Mouse (Mus musculus) neural tube, embryonic 14.5 days (tissue): ENCODE measurements around the gene Olfr273. TPM values are rescaled to one million over a fixed set of nuclear protein-coding genes. Genes with fewer than 3 reads are reported as not detected.
"Not testable (repeated sequence)": the region's sequence is repeated elsewhere in the genome, so short reads cannot be mapped to it uniquely, and the experiment has no call there.

ENCODE experiments used
- ATAC-seq: fragments of 200-750 bp; cut with Nextera tagmentation; 2 replicates; pipeline ENCODE4 v1.8.0; 2017; ENCODE audit warnings: low read depth, mild to moderate bottlenecking, moderate TSS enrichment, moderate library complexity
- H3K27ac ChIP-seq: fragments of 300-500 bp; sonication (generic); 2 replicates; pipeline ENCODE4 v1.5.1; 2014; ENCODE audit warnings: low read depth, mild to moderate bottlenecking, control low read depth, low read length, moderate library complexity, mixed read lengths
- H3K27me3 ChIP-seq: fragments of 300-500 bp; sonication (generic); 2 replicates; pipeline ENCODE4 v1.6.1; 2014; ENCODE audit warnings: low read length; ENCODE audit not compliant: control insufficient read depth, insufficient read depth
- H3K36me3 ChIP-seq: fragments of 300-500 bp; sonication (generic); 2 replicates; pipeline ENCODE4 v1.6.1; 2014; ENCODE audit warnings: low read length, mixed read lengths; ENCODE audit not compliant: control insufficient read depth, insufficient read depth
- H3K4me1 ChIP-seq: fragments of 300-500 bp; sonication (generic); 2 replicates; pipeline ENCODE4 v1.6.1; 2014; ENCODE audit warnings: low read length; ENCODE audit not compliant: control insufficient read depth, insufficient read depth
- H3K4me2 ChIP-seq: fragments of 300-500 bp; sonication (generic); 2 replicates; pipeline ENCODE4 v1.6.1; 2014; ENCODE audit warnings: mild to moderate bottlenecking, low read depth, low read length, control low read depth
- H3K4me3 ChIP-seq: fragments of 300-500 bp; sonication (generic); 2 replicates; pipeline ENCODE4 v1.5.1; 2014; ENCODE audit warnings: low read depth, low read length, control low read depth, mixed read lengths
- H3K9ac ChIP-seq: fragments of 300-500 bp; sonication (generic); replicated peaks from 2 replicates; pipeline ENCODE4 v1.6.1; 2014; ENCODE audit warnings: low read depth, mild to moderate bottlenecking, control low read depth, low read length, mixed read lengths
- H3K9me3 ChIP-seq: fragments of 300-500 bp; sonication (generic); 2 replicates; pipeline ENCODE4 v1.6.1; 2016; ENCODE audit warnings: low read length; ENCODE audit not compliant: control insufficient read depth
- WGBS: fragments of 180-500 bp; shearing (Covaris S2); extraction: QIAGEN DNeasy Blood & Tissue Kit; methylation state at CpG from one replicate; pipeline ENCODE4 v1.1.7; 2014; 5-methylcytosine and 5-hydroxymethylcytosine counted together
- polyA plus RNA-seq: library from polyadenylated mRNA; unstranded; fragments of >200 nt; fragmentation: Nextera tagmentation; extraction: Ambion mirVana; gene quantifications from 2 replicates; pipeline ENCODE4 v1.2.1, GENCODE M21; 2014

Gene Olfr273
- not detected in 2 replicates for polyA plus RNA-seq

DNA sequence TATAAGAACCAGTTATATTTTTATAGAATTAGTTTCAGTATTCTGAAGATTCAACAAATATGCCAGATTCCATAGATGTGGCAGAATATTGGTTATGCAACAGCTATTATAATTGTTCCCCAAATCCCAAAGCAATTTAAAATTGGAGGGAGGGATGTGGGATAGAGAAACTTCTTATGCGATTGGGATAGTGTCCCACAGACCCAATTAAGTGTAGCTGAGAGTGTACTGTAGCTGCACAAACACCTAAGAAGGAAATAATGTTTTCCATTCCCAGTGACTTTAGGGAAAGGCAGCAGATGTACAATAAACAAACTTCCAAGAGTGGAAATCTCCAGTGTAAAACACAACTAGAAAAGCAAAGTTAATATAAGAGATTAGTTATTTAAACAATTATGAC is at the start of gene Olfr273:
Gene Olfr273, minus strand, starts transcription at position 101 of the 400 bp plus-strand sequence.
- Histone ChIP-seq H3K9ac (no peak within 1 kb of the TSS), H3K4me2 (no peak within 1 kb of the TSS), H3K27ac (no peak within 1 kb of the TSS), H3K36me3 (no peaks in the 10 kb centered on the region), H3K9me3 (no peaks in the 10 kb centered on the region), H3K4me3 (no peak within 1 kb of the TSS), H3K27me3 (no peaks in the 10 kb centered on the region), H3K4me1 (no peaks in the 10 kb centered on the region)
- ATAC-seq: no peak
- WGBS: 44% methylated on average over 1 of the region's 1 CpGs

GRCm38 (mm10) chr4:52864156-52864555 is 5.1 kb upstream of the Olfr273 start:
- Histone ChIP-seq H3K4me3 (no peak overlapping the region), H3K4me2 (no peak overlapping the region), H3K9ac (no peak overlapping the region), H3K27me3 (no peaks in the 10 kb centered on the region), H3K36me3 (no peaks in the 10 kb centered on the region), H3K27ac (no peak overlapping the region), H3K4me1 (no peaks in the 10 kb centered on the region), H3K9me3 (no peaks in the 10 kb centered on the region; the same call in 1 of the 2 replicates)
- ATAC-seq: no peak
- WGBS: 94% methylated on average over 9 of the region's 9 CpGs

- Histone ChIP-seq H3K4me3 (no peak overlapping the region), H3K27ac (no peak overlapping the region), H3K4me2 (no peak overlapping the region), H3K4me1 (no peaks in the 10 kb centered on the region), H3K9ac (no peak overlapping the region), H3K36me3 (no peaks in the 10 kb centered on the region), H3K27me3 (no peaks in the 10 kb centered on the region), H3K9me3 (no peaks in the 10 kb centered on the region)
- WGBS: 85% methylated on average over 5 of the region's 5 CpGs
- no peak for ATAC-seq
Measured at GRCm38 (mm10) chr4:52849672-52850071, 9.4 kb downstream of the Olfr273 start.

GRCm38 (mm10) chr4:52849039-52849635 is 9.9 kb downstream of the Olfr273 start:
- H3K27me3 ChIP-seq: no peaks in the 10 kb centered on the region
- no peaks in the 10 kb centered on the region for H3K36me3 ChIP-seq
- H3K9me3 ChIP-seq: no peaks in the 10 kb centered on the region
- H3K4me3 ChIP-seq: no peak overlapping the region
- no peaks in the 10 kb centered on the region for H3K4me1 ChIP-seq
- H3K4me2 ChIP-seq: no peak overlapping the region
- no peak for ATAC-seq
- no peak overlapping the region for H3K9ac ChIP-seq
- H3K27ac ChIP-seq: no peak overlapping the region
- 56% methylated on average over 4 of the region's 4 CpGs for WGBS

DNA sequence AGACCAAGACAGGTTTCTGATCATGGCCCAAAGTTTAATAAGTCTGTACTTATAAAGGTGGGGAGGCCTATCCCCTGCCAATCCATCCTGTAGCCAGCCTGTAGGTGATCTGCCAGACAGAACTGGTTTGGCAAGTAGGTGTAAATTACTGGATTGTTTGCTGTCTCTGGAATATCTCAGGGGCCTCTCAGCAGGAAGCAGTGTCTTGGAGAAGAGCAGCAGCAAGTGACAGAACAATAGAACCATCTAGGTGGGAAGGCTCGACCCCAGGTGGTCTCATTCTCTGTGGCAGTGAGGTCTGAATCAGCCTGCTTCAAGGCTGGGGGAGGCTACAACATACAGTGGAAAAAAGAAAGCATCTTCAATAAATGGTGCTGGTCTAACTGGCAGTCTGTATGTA is 13.6 kb downstream of the Olfr273 start:
- WGBS: 12% methylated on average over 1 of the region's 1 CpGs
- H3K36me3 ChIP-seq, ATAC-seq, H3K27me3 ChIP-seq, H3K4me1 ChIP-seq, H3K9ac ChIP-seq, H3K4me2 ChIP-seq, H3K27ac ChIP-seq, H3K9me3 ChIP-seq, H3K4me3 ChIP-seq: not testable (repeated sequence)

DNA sequence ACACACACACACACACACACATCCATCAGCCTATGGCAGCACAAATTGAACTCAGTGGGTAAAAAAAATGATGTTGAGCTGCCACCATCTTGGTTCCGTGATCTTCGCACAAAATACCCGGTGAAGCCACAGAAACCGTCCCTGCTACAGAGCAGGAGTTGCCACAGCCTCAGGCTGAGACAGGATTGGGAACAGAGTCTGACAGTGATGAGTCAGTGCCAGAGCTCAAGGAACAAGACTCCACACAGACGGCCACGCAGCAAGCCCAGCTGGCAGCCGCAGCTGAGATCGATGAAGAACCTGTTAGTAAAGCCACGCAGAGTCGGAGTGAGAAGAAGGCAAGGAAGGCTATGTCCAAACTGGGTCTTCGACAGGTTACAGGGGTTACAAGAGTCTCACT is 37.7 kb downstream of the Olfr273 start:
- ATAC-seq: no peak
- H3K4me3 ChIP-seq: no peak overlapping the region
- no peaks in the 10 kb centered on the region for H3K27me3 ChIP-seq
- no peaks in the 10 kb centered on the region for H3K36me3 ChIP-seq
- H3K4me2 ChIP-seq: no peak overlapping the region
- no peaks in the 10 kb centered on the region for H3K9me3 ChIP-seq
- H3K9ac ChIP-seq: no peak overlapping the region
- H3K4me1 ChIP-seq: no peaks in the 10 kb centered on the region
- WGBS: 97% methylated on average over 11 of the region's 11 CpGs
- H3K27ac ChIP-seq: no peak overlapping the region

GRCm38 (mm10) chr4:52814304-52814703 is 44.7 kb downstream of the Olfr273 start, which contains the start of gene Olfr275:
TSS of gene Olfr275 (plus strand) at chr4:52814604.
- Histone ChIP-seq H3K4me1 (no peaks in the 10 kb centered on the region), H3K9ac (no peak within 1 kb of the TSS), H3K4me3 (no peak within 1 kb of the TSS), H3K27me3 (no peaks in the 10 kb centered on the region), H3K9me3 (no peaks in the 10 kb centered on the region), H3K4me2 (no peak within 1 kb of the TSS), H3K36me3 (no peaks in the 10 kb centered on the region), H3K27ac (no peak within 1 kb of the TSS)
- ATAC-seq: no peak
- WGBS: 94% methylated on average over 2 of the region's 2 CpGs

- WGBS: 38% methylated on average over 2 of the region's 2 CpGs
- ATAC-seq: no peak
Measured at GRCm38 (mm10) chr4:52811871-52812270, 47.2 kb downstream of the Olfr273 start.

More at GRCm38 (mm10) chr4:52811871-52812270, 47.2 kb downstream of the Olfr273 start:
- Histone ChIP-seq H3K27me3 (no peaks in the 10 kb centered on the region), H3K4me1 (no peaks in the 10 kb centered on the region), H3K27ac (no peak overlapping the region), H3K36me3 (no peaks in the 10 kb centered on the region), H3K4me2 (no peak overlapping the region), H3K4me3 (no peak overlapping the region), H3K9me3 (no peaks in the 10 kb centered on the region), H3K9ac (no peak overlapping the region)
